Mouse (Mus musculus): ENCODE measurements at regions not wholly inside any gene's neighbourhood (a gene's known extent, or its start where the extent isn't known, plus 50 kb on each side); places are given as distances from the start of the nearest gene placed in this dataset.

DNA sequence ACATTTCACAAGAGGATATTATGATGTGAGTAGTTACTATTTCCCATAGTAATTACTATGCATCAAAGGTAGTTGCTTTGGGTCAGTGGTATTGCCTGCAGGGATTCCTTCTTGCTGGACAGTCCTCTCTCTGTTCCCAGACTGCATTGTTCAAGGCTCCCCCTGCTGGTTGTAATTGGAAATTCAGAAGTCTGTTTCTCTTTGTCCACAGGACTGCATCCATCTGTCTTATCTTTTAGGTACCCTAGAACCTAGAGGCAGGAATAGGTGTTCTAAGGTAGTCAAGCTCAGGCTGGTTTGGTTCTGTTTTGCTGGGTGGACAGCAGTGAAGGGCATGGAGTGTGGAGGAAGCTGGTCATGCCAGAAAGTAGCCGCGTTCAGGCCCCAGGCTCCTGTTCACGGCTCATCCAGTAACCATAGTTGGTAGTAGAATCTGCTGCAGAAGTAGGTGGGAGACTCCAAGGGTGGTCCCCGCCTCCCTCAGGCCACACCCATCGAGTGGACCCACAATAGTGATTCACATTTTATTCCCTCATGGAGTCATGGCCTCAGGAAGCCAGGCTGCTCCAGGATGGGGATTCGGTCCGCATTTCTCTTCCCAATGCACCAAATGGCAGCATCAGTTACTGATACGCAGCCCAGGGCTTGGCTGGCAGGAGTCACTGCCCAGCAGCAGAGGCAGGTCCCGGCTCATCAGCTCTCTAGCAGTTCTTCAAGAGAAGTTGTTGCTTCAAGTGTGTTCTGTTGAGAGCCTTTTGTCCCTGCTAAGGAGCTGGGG, 51.7 kb upstream of the Caprin1 start:
- no peaks in the 10 kb centered on the region for H3K36me3 ChIP-seq (ENCODE audit: control insufficient read depth, insufficient read depth)
- H3K79me2 ChIP-seq (ENCODE audit: control insufficient read depth, insufficient read depth) = no peaks in the 10 kb centered on the region
- H3ac ChIP-seq (ENCODE audit: control insufficient read depth, insufficient read length) = no peak overlapping the region
- no peak overlapping the region for H3K4me3 ChIP-seq
- no peak overlapping the region for H3K4me2 ChIP-seq (ENCODE audit: low read depth)
- TF ChIP-seq POLR2A (IDR thresholded peaks at IDR 0.05; ENCODE audit: insufficient read length, low read depth) (no peak), MYOD1 (IDR thresholded peaks at IDR 0.05; ENCODE audit: control insufficient read depth in 1 of 3, insufficient read length in 2 of 3, low read depth in 2 of 3) (no peak), MYOG (IDR thresholded peaks at IDR 0.05; ENCODE audit: control insufficient read depth in 1 of 3, insufficient read depth in 1 of 3, insufficient read length in 2 of 3, low read depth in 2 of 3) (no peak), TCF12 (IDR thresholded peaks at IDR 0.05; ENCODE audit: insufficient read depth, poor library complexity, severe bottlenecking) (no peak), TCF3 (IDR thresholded peaks at IDR 0.05; ENCODE audit: insufficient read length, low read depth) (no peak), E2F4 (IDR thresholded peaks at IDR 0.05; ENCODE audit: insufficient read depth) (no peak), MAX (IDR thresholded peaks at IDR 0.05; ENCODE audit: low read depth) (no peak), REST (IDR thresholded peaks at IDR 0.05; ENCODE audit: insufficient read depth, insufficient read length) (no peak), POLR2AphosphoS2 (IDR thresholded peaks at IDR 0.05; ENCODE audit: insufficient read length, low read depth) (no peak), CEBPB (IDR thresholded peaks at IDR 0.05; ENCODE audit: insufficient read depth, poor library complexity, severe bottlenecking) (no peak), USF1 (IDR thresholded peaks at IDR 0.05; ENCODE audit: low read depth) (no peak), SRF (IDR thresholded peaks at IDR 0.05; ENCODE audit: control insufficient read depth, insufficient read length, low read depth) (no peak)
- no peaks in the 10 kb centered on the region for H3K27me3 ChIP-seq (ENCODE audit: control insufficient read depth, insufficient read depth, insufficient read length)

DNA sequence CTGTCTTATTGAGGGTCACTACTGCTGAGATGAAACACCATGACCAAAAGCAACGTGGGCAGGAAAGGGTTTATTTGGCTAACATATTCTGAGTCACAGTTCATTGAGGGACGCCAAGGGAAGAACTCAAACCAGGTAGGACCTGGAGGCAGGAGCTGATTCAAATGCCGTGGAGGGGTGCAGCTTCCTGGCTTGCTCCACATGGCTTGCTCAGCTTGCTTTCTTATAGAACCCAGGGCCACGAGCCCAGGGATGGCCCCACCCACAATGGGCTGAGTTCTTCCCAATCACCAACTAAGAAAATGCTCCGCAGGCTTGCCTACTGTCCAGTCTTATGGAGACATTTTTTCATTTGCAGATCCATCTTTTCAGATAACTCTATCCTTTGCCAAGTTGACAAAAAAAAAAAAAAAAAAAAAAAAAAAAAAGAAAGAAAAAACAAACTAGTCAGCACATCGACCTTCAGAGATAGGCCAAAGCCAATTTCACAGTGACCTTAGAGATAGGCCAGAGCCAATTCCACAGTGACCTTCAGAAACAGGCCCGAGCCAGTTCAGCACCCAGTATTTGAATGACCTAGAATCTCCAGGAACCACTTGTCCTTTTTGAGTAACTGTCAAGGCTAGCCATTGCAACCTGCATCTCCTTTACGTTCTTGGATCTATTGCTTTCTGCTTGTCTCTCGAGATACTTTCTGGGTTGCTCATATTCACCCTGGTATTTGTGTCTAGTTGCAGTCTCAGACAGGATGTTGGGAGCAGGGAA, 52.5 kb upstream of the Caprin1 start:
- Histone ChIP-seq H3K4me3 (no peak overlapping the region), H3K79me2 (ENCODE audit: control insufficient read depth, insufficient read depth) (no peaks in the 10 kb centered on the region), H3K36me3 (ENCODE audit: control insufficient read depth, insufficient read depth) (no peaks in the 10 kb centered on the region), H3ac (ENCODE audit: control insufficient read depth, insufficient read length) (no peak overlapping the region), H3K4me2 (ENCODE audit: low read depth) (no peak overlapping the region), H3K27me3 (ENCODE audit: control insufficient read depth, insufficient read depth, insufficient read length) (no peaks in the 10 kb centered on the region)
- TF ChIP-seq MYOG (IDR thresholded peaks at IDR 0.05; ENCODE audit: control insufficient read depth in 1 of 3, insufficient read depth in 1 of 3, insufficient read length in 2 of 3, low read depth in 2 of 3) (no peak), SRF (IDR thresholded peaks at IDR 0.05; ENCODE audit: control insufficient read depth, insufficient read length, low read depth) (no peak), POLR2AphosphoS2 (IDR thresholded peaks at IDR 0.05; ENCODE audit: insufficient read length, low read depth) (no peak), MYOD1 (IDR thresholded peaks at IDR 0.05; ENCODE audit: control insufficient read depth in 1 of 3, insufficient read length in 2 of 3, low read depth in 2 of 3) (no peak)

DNA sequence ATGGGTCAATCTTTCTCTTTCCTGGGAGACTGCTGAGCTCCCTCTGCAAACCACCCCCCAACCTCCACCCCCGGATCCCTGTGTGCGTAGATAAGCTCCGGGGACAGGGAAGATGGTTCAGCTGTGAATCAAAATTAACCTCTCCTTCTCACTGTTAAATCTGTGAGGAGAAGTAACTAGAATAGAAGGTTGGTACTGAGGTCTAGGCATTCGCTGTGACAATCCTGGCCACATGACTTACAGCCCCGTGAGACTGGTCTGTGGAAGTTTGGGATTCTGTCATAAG, 53.0 kb upstream of the Caprin1 start:
- TF ChIP-seq REST (IDR thresholded peaks at IDR 0.05; ENCODE audit: insufficient read depth, insufficient read length) = no peak
- no peak for TF ChIP-seq POLR2A (IDR thresholded peaks at IDR 0.05; ENCODE audit: insufficient read length, low read depth)
- TF ChIP-seq MYOG (IDR thresholded peaks at IDR 0.05; ENCODE audit: control insufficient read depth in 1 of 3, insufficient read depth in 1 of 3, insufficient read length in 2 of 3, low read depth in 2 of 3) = no peak
- TF ChIP-seq MYOD1 (IDR thresholded peaks at IDR 0.05; ENCODE audit: control insufficient read depth in 1 of 3, insufficient read length in 2 of 3, low read depth in 2 of 3) = no peak
- no peak for TF ChIP-seq POLR2AphosphoS2 (IDR thresholded peaks at IDR 0.05; ENCODE audit: insufficient read length, low read depth)
- no peak for TF ChIP-seq E2F4 (IDR thresholded peaks at IDR 0.05; ENCODE audit: insufficient read depth)
- no peak for TF ChIP-seq CEBPB (IDR thresholded peaks at IDR 0.05; ENCODE audit: insufficient read depth, poor library complexity, severe bottlenecking)
- TF ChIP-seq USF1 (IDR thresholded peaks at IDR 0.05; ENCODE audit: low read depth) = no peak
- TF ChIP-seq SRF (IDR thresholded peaks at IDR 0.05; ENCODE audit: control insufficient read depth, insufficient read length, low read depth) = no peak
- no peak for TF ChIP-seq TCF12 (IDR thresholded peaks at IDR 0.05; ENCODE audit: insufficient read depth, poor library complexity, severe bottlenecking)
- TF ChIP-seq TCF3 (IDR thresholded peaks at IDR 0.05; ENCODE audit: insufficient read length, low read depth) = no peak
- TF ChIP-seq MAX (IDR thresholded peaks at IDR 0.05; ENCODE audit: low read depth) = no peak
- Histone ChIP-seq H3K27me3 (ENCODE audit: control insufficient read depth, insufficient read depth, insufficient read length) (no peaks in the 10 kb centered on the region), H3K4me3 (no peak overlapping the region), H3K79me2 (ENCODE audit: control insufficient read depth, insufficient read depth) (no peaks in the 10 kb centered on the region), H3K36me3 (ENCODE audit: control insufficient read depth, insufficient read depth) (no peaks in the 10 kb centered on the region), H3K4me2 (ENCODE audit: low read depth) (no peak overlapping the region), H3ac (ENCODE audit: control insufficient read depth, insufficient read length) (no peak overlapping the region)

DNA sequence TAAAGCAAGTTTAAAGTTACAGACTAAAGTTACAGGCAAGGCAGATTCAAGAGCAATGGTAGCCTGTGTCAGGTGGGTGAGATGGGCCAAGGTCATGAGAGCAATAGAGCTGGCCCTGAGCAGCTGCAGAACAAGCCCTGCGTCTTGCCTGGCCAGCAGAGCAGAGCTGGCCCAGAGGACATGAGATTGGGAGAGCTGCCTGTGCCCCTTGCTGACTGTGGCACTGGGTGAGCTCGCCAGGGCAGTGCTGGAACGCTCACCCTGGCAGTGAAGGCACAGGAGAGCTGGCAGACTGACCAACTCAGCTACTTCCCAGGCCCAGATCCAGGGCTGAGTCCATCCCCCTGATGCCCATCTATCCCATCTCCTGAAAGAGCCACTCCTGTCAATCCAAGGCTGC, 53.7 kb upstream of the Caprin1 start:
- Histone ChIP-seq H3K27me3 (ENCODE audit: control insufficient read depth, insufficient read depth, insufficient read length) (no peaks in the 10 kb centered on the region), H3K4me3 (no peak overlapping the region), H3K36me3 (ENCODE audit: control insufficient read depth, insufficient read depth) (no peaks in the 10 kb centered on the region), H3ac (ENCODE audit: control insufficient read depth, insufficient read length) (no peak overlapping the region), H3K79me2 (ENCODE audit: control insufficient read depth, insufficient read depth) (no peaks in the 10 kb centered on the region), H3K4me2 (ENCODE audit: low read depth) (no peak overlapping the region)
- TF ChIP-seq CEBPB (IDR thresholded peaks at IDR 0.05; ENCODE audit: insufficient read depth, poor library complexity, severe bottlenecking) (no peak), MAX (IDR thresholded peaks at IDR 0.05; ENCODE audit: low read depth) (no peak), POLR2AphosphoS2 (IDR thresholded peaks at IDR 0.05; ENCODE audit: insufficient read length, low read depth) (no peak), POLR2A (IDR thresholded peaks at IDR 0.05; ENCODE audit: insufficient read length, low read depth) (no peak)

DNA sequence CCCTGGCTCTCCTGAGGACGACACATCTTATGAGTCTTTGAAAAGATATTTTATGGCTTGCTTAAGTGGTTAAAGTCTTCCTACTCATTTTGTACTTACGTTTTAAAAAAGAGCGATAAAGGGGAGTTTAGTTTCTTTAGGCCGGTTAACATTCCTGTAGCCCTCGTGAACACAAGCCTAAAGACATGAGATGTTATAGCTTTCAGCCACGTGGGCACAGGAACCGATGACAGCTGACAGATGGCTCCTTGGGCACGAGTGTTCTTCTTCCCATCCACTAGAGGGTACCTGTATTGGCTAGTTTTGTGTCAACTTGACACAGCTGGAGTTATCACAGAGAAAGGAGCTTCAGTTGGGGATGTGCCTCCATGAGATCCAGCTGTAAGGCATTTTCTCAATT, 63.8 kb upstream of the Caprin1 start:
- no peak overlapping the region for H3K4me2 ChIP-seq (ENCODE audit: low read depth)

More for the DNA sequence above, 63.8 kb upstream of the Caprin1 start:
- no peaks in the 10 kb centered on the region for H3K36me3 ChIP-seq (ENCODE audit: control insufficient read depth, insufficient read depth)
- TF ChIP-seq TCF3 (IDR thresholded peaks at IDR 0.05; ENCODE audit: insufficient read length, low read depth) (no peak), USF1 (IDR thresholded peaks at IDR 0.05; ENCODE audit: low read depth) (no peak), POLR2AphosphoS2 (IDR thresholded peaks at IDR 0.05; ENCODE audit: insufficient read length, low read depth) (no peak), MYOG (IDR thresholded peaks at IDR 0.05; ENCODE audit: control insufficient read depth in 1 of 3, insufficient read depth in 1 of 3, insufficient read length in 2 of 3, low read depth in 2 of 3) (no peak), E2F4 (IDR thresholded peaks at IDR 0.05; ENCODE audit: insufficient read depth) (no peak), CEBPB (IDR thresholded peaks at IDR 0.05; ENCODE audit: insufficient read depth, poor library complexity, severe bottlenecking) (no peak), REST (IDR thresholded peaks at IDR 0.05; ENCODE audit: insufficient read depth, insufficient read length) (no peak), POLR2A (IDR thresholded peaks at IDR 0.05; ENCODE audit: insufficient read length, low read depth) (no peak), TCF12 (IDR thresholded peaks at IDR 0.05; ENCODE audit: insufficient read depth, poor library complexity, severe bottlenecking) (no peak), SRF (IDR thresholded peaks at IDR 0.05; ENCODE audit: control insufficient read depth, insufficient read length, low read depth) (no peak), MAX (IDR thresholded peaks at IDR 0.05; ENCODE audit: low read depth) (no peak), MYOD1 (IDR thresholded peaks at IDR 0.05; ENCODE audit: control insufficient read depth in 1 of 3, insufficient read length in 2 of 3, low read depth in 2 of 3) (no peak)
- peaks cover 11% of the 10 kb centered on the region for H3K27me3 ChIP-seq (ENCODE audit: control insufficient read depth, insufficient read depth, insufficient read length)
- H3K4me3 ChIP-seq = no peak overlapping the region
- no peaks in the 10 kb centered on the region for H3K79me2 ChIP-seq (ENCODE audit: control insufficient read depth, insufficient read depth)
- no peak overlapping the region for H3ac ChIP-seq (ENCODE audit: control insufficient read depth, insufficient read length)

Data from myocyte (in vitro differentiated cells).